Mouse (Mus musculus) cortical plate, adult 2 months (tissue): ENCODE data around the gene Lao1.
"Not testable (repeated sequence)": the region's sequence is repeated elsewhere in the genome, so short reads cannot be mapped to it uniquely, and the experiment has no call there.

Experiments
- CTCF ChIP-seq: fragments of 200-500 bp; IDR thresholded peaks from 2 replicates; pipeline ENCODE4 v1.5.1; 2011; ENCODE audit warnings: mild to moderate bottlenecking, control low read depth, low read length; ENCODE audit not compliant: insufficient read depth; ENCODE audit errors: extremely low read depth
- POLR2A ChIP-seq: fragments of 200-500 bp; IDR thresholded peaks from 2 replicates; pipeline ENCODE4 v1.6.1; 2011; ENCODE audit warnings: mild to moderate bottlenecking, low read length, control low read depth; ENCODE audit not compliant: insufficient read depth; ENCODE audit errors: extremely low read depth

DNA sequence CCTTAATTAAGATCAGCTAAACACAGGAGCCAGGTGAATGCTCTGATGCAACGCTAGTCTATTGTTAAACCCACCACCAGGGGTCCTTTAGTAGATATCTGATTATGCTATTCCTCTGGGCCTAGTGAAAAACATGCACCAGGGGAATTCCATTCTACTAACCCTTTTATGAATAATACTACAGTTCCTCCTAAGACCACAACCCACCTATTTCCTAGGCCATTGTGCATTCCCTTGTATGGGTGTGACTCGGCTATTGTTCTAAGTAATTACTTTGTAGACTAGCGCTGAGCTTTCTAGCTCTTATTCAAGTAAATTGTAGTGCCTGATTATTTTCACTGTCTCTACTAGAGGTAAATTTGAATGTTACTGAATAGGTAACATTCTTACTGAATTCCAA lies 30.1 kb upstream of the Lao1 start:
- not testable (repeated sequence) for TF ChIP-seq CTCF, POLR2A
